Mouse (Mus musculus) liver, embryonic 14.5 days (tissue): ENCODE results near the gene Itga6.

Experiments
- CTCF ChIP-seq: IDR thresholded peaks from 2 replicates; pipeline ENCODE4 v1.5.1; 2016; ENCODE audit warnings: antibody characterized with exemption, low read depth, control low read depth
- EP300 ChIP-seq: IDR thresholded peaks from 2 replicates; pipeline ENCODE4 v1.6.1; 2016; ENCODE audit warnings: antibody characterized with exemption, low read depth

- TF ChIP-seq CTCF (no peak), EP300 (no peak)
These were observed 432 bp upstream of the Itga6 start for GRCm38 (mm10) chr2:71744861-71745507.
